Mouse (Mus musculus) frontal cortex, postnatal 36 days (tissue): ENCODE measurements around the gene Steap3.

Experiments used
- DNase-seq, 2 experiments: peaks; one replicate each; pipeline ENCODE4 v3.0.0; 2022; ENCODE audit warnings: low spot score in 2 of 2

The Steap3 gene

DNA sequence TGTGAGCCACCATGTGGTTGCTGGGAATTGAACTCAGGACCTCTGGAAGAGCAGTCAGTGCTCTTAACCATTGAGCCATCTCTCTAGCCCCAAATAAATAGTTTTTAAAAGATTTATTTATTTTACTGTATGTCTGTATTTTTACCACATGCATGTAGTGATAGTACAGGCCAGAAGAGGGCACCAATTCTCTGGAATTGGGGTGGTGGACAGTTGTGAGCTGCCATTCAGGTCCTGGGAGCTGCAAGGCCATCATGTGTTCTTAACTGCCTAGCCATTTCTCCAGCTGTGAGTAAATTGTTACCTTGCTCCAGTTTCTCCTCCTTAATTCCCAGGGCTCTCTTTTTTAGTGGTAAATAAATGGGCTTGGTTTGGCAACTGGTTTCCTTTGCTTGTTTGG lies 118.3 kb downstream of the Steap3 start:
- peak in 1 of 2 experiments; percentile 24 for DNase-seq

DNA sequence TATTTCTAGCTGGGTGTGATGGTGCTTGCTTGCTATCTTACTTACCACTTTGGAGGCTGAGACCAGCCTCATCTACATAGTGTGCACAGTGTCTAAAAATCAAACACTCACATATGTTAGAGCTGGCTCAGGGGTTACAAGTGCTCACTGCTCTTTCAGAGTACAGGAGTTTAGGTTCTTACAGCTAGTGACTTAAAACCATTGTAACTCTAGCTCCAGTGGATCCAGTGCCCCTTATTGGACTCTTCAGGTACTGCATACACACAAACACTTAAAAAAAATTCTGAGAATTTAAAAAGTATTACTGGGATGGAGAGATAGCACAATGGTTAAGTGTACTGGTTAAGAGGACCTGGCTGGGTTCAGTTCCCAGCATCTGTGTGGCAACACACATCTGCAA lies 125.5 kb downstream of the Steap3 start:
- peak in 1 of 2 experiments; percentile 28 for DNase-seq

DNA sequence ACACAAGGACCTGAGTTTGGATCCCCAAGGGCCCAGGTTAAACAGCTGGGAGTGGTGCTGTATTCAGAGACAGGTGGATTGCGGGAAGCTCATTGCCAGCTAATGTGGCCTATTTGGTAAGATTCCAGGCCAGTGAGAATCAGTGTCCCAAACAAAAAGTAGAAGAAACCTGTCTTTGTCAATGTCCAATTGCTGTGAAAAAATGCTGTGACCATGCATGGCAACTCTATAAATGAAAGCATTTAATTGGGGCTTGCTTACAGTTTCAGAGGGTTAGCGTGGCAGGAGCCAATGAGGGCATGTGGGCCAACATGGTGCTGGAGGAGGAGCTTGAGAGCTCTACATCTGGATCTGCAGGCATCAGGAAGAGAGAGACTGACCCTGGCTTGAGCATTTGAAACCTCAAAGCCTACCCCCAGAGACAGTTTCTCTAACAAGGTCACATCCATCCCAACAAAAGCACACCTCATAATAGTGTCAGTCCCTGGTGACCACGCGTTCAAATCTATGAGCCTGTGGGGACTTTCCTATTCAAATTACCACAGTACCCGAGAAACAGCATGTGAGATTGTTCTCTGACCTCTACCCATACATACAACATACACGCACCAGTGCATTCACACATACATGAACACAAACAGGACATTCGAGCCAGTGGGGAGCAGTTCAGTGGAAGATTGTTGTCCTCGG lies 126.8 kb downstream of the Steap3 start:
- no peak for DNase-seq

DNA sequence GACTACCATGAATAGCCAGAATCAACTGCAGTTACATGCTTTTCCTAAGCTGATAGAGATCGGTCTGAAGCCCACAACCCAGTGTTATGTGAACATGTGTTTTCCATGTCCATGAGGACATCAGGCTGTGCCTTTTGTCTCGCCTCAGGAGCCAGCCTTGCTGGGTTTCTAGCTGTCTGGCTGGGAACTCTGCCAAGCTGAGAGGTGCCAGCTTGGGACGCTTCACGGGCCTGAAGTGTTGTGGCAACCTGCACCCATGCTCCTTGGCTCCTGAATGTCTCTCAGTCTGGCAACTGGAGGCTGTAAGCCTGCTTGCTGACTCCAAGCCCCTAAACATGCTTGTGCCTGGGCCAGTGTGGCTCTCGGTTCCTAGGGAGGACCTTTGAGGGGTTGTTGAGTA lies 130.0 kb downstream of the Steap3 start:
- DNase-seq: peak in 1 of 2 experiments; percentile 30
